Mouse (Mus musculus) lung, embryonic 14.5 days (tissue): ENCODE results near the gene Apoc2. TPM values are rescaled to one million over a fixed set of nuclear protein-coding genes. Genes with fewer than 3 reads are reported as not detected.

Experiments
- ATAC-seq: fragments of 200-750 bp; cut with Nextera tagmentation; 2 replicates; pipeline ENCODE4 v1.8.0; 2017; ENCODE audit warnings: mild to moderate bottlenecking, moderate TSS enrichment, moderate library complexity; ENCODE audit not compliant: insufficient read depth
- DNase-seq: peaks from one replicate; pipeline ENCODE4 v3.0.0-alpha.2; 2015
- H3K27ac ChIP-seq: fragments of 300-500 bp; sonication (generic); 2 replicates; pipeline ENCODE4 v1.5.1; 2014; ENCODE audit warnings: low read depth, mild to moderate bottlenecking, moderate library complexity
- H3K27me3 ChIP-seq: fragments of 300-500 bp; sonication (generic); 2 replicates; pipeline ENCODE4 v1.6.1; 2014; ENCODE audit warnings: low read length, control low read depth; ENCODE audit not compliant: insufficient read depth
- H3K36me3 ChIP-seq: fragments of 300-500 bp; sonication (generic); 2 replicates; pipeline ENCODE4 v1.6.1; 2014; ENCODE audit warnings: control low read depth; ENCODE audit not compliant: insufficient read depth
- H3K4me1 ChIP-seq: fragments of 300-500 bp; sonication (generic); 2 replicates; pipeline ENCODE4 v1.6.1; 2014; ENCODE audit warnings: antibody characterized with exemption, control low read depth; ENCODE audit not compliant: insufficient read depth
- H3K4me2 ChIP-seq: fragments of 300-500 bp; sonication (generic); 2 replicates; pipeline ENCODE4 v1.6.1; 2014; ENCODE audit warnings: mild to moderate bottlenecking
- H3K4me3 ChIP-seq: fragments of 300-500 bp; sonication (generic); 2 replicates; pipeline ENCODE4 v1.5.1; 2014; ENCODE audit warnings: low read depth, low read length
- H3K9ac ChIP-seq: fragments of 300-500 bp; sonication (generic); 2 replicates; pipeline ENCODE4 v1.6.1; 2014
- H3K9me3 ChIP-seq: fragments of 300-500 bp; sonication (generic); 2 replicates; pipeline ENCODE4 v1.6.1; 2016; ENCODE audit warnings: low read depth, low read length, control low read depth
- CTCF ChIP-seq: IDR thresholded peaks from 2 replicates; pipeline ENCODE4 v1.5.1; 2016; ENCODE audit warnings: antibody characterized with exemption, low read depth
- whole genome bisulfite sequencing: fragments of 180-500 bp; shearing (Covaris S2); extraction: QIAGEN DNeasy Blood & Tissue Kit; methylation state at CpG from one replicate; pipeline ENCODE4 v1.1.7; 2014; 5-methylcytosine and 5-hydroxymethylcytosine counted together
- polyA plus RNA-seq: library from polyadenylated mRNA; unstranded; fragments of >200 nt; fragmentation: Nextera tagmentation; extraction: Ambion mirVana; gene quantifications from 2 replicates; pipeline ENCODE4 v1.2.1, GENCODE M21; 2014

Gene Apoc2
- polyA plus RNA-seq, 1 experiment from 2014 or later = 2.5 TPM

DNA sequence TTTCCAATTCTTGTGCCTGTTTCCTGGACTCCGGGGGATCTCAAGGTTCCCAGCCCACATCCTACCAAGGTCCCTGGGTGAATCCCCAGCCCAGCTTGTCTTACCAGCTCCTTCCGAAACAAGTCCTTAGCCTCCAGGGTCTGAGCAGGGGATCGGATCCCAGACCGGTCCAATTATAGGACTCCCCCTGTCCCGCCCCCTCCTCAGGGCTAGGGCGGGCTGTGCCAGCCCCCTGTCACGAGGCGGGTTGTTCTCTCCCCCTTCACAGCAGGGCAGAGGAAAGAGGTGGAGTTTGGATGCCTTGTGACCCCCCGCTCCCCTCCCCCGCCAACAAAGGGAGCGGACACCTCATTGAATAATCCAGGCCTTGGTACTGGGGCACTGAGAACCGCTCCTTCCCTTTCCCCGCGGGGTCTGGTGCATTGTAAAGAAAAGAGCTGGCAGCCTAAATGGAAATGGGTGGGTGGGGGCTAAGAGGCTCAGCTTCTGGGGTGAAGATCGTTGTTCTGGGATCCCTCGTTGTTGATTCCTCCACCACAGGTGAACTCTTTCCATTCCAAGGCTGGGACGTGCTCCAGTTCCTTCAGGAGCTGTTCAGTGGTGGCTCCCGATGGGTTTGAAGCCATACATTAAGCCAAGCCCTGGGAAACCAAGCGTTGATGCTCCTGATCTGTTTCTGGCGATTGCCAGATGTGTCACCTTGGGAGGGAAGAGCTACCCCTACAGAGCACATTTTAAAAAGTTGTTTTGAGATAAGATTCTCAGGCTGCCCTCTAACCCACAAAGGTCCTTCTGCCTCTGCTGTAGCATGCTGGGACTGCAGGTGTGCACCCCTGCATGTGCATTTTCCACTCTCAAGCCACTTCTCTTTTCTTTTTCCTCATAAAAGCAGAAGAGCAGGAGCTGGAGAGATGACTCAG, 21.4 kb upstream of the Apoc2 start, which contains the start of gene Apoe:
Gene Apoe, minus strand, starts transcription at position 282 of the 920 bp plus-strand sequence.
- WGBS = 2% methylated on average over 20 of the region's 20 CpGs
- Histone ChIP-seq H3K27ac (peak within 1 kb of the TSS; percentile 46; the same call in 1 of the 2 replicates), H3K9me3 (no peaks in the 10 kb centered on the region; the same call in 1 of the 2 replicates), H3K4me2 (peak within 1 kb of the TSS; percentile 68), H3K36me3 (peaks cover 39% of the 10 kb centered on the region), H3K27me3 (no peaks in the 10 kb centered on the region), H3K4me1 (peaks cover 14% of the 10 kb centered on the region; the same call in 1 of the 2 replicates), H3K4me3 (peak within 1 kb of the TSS; percentile 34), H3K9ac (peak within 1 kb of the TSS; percentile 42)
- DNase-seq = peak; percentile 60
- TF ChIP-seq CTCF = 0 out of 2 replicates have a peak, but pooled peaks have one; percentile 19
- ATAC-seq = peak; percentile 67; the same call in 1 of the 2 replicates

GRCm38 (mm10) chr7:19697949-19698906, 20.5 kb upstream of the Apoc2 start:
- Histone ChIP-seq H3K4me1 (peaks cover 21% of the 10 kb centered on the region), H3K36me3 (peaks cover 31% of the 10 kb centered on the region), H3K27me3 (no peaks in the 10 kb centered on the region), H3K9me3 (no peaks in the 10 kb centered on the region; the same call in 1 of the 2 replicates), H3K4me2 (peak overlapping the region; percentile 68), H3K4me3 (peak overlapping the region; percentile 34), H3K9ac (peak overlapping the region; percentile 42), H3K27ac (peak overlapping the region; percentile 46; the same call in 1 of the 2 replicates)
- TF ChIP-seq CTCF = peak; percentile 64
- peak; percentile 63 for DNase-seq
- 2% methylated on average over 28 of the region's 28 CpGs for WGBS
- peak; percentile 26; the same call in 1 of the 2 replicates for ATAC-seq

DNA sequence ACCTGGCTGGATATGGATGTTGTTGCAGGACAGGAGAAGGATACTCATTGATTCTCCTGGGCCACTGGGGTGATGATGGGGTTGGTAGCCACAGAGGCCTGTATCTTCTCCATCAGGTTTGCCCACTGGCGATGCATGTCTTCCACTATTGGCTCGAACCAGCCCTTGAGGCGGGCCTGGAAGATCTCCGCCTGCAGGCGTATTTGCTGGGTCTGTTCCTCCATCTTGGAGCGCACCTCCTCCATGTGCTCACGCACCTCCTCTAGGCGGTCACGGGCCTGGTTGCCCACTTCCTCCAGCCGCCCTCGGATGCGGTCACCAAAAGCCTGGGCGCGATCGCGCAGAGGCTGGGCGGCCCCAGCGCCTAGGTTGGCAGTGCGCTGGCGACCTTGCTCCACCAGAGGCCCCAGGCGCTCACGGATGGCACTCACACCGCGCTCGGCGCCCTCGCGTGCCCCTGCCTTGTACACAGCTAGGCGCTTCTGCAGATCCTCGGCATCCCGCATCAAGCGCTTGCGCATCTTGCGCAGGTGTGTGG, 18.7 kb upstream of the Apoc2 start:
- Histone ChIP-seq H3K4me2 (no peak overlapping the region), H3K36me3 (peaks cover 15% of the 10 kb centered on the region; the same call in 1 of the 2 replicates), H3K9ac (no peak overlapping the region), H3K27me3 (no peaks in the 10 kb centered on the region), H3K9me3 (no peaks in the 10 kb centered on the region; the same call in 1 of the 2 replicates), H3K27ac (no peak overlapping the region), H3K4me3 (0 out of 2 replicates have a peak overlapping the region, but pooled peaks have one; percentile 4), H3K4me1 (peaks cover 28% of the 10 kb centered on the region)
- no peak for ATAC-seq
- DNase-seq = no peak
- 93% methylated on average over 34 of the region's 34 CpGs for WGBS
- no peak for TF ChIP-seq CTCF

GRCm38 (mm10) chr7:19695881-19696280, 18.1 kb upstream of the Apoc2 start:
- H3K4me2 ChIP-seq = no peak overlapping the region
- no peaks in the 10 kb centered on the region; the same call in 1 of the 2 replicates for H3K9me3 ChIP-seq
- H3K27me3 ChIP-seq = no peaks in the 10 kb centered on the region
- ATAC-seq (no peak), DNase-seq (no peak)
- no peak overlapping the region for H3K27ac ChIP-seq
- WGBS = 73% methylated on average over 6 of the region's 6 CpGs
- no peak overlapping the region for H3K4me3 ChIP-seq
- TF ChIP-seq CTCF = no peak
- peaks cover 28% of the 10 kb centered on the region for H3K4me1 ChIP-seq
- H3K36me3 ChIP-seq = peaks cover 14% of the 10 kb centered on the region; the same call in 1 of the 2 replicates
- H3K9ac ChIP-seq = no peak overlapping the region

DNA sequence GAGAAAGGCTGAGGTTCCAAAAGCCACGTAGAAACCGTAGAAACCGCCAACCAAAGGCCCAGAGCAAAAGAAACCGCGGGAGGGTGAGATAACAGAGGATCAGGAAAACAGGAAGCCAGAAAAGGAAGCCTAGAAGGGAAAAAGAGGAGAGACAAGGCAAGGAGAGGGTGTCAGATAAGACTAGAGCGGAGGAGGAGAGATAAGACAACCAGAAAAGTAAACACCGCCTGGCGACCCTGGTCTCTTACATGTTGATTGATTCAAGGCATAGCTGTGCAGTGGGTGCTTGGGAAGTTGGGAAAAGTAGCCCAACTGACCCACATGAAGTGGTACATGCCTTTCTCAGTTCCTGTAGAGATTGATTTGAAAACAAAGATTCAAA, 17.5 kb upstream of the Apoc2 start:
- peak; percentile 24 for DNase-seq
- no peak overlapping the region for H3K4me2 ChIP-seq
- no peak for ATAC-seq
- H3K4me3 ChIP-seq = no peak overlapping the region
- peaks cover 9% of the 10 kb centered on the region; the same call in 1 of the 2 replicates for H3K36me3 ChIP-seq
- H3K27me3 ChIP-seq = no peaks in the 10 kb centered on the region
- peak overlapping the region; percentile 76 for H3K27ac ChIP-seq
- H3K9ac ChIP-seq = no peak overlapping the region; the same call in 1 of the 2 replicates
- H3K4me1 ChIP-seq = peaks cover 28% of the 10 kb centered on the region
- no peak for TF ChIP-seq CTCF
- WGBS = 7% methylated on average over 8 of the region's 8 CpGs
- H3K9me3 ChIP-seq = no peaks in the 10 kb centered on the region; the same call in 1 of the 2 replicates
